Mouse (Mus musculus): Measurements from ENCODE around the gene Cnp.

DNA sequence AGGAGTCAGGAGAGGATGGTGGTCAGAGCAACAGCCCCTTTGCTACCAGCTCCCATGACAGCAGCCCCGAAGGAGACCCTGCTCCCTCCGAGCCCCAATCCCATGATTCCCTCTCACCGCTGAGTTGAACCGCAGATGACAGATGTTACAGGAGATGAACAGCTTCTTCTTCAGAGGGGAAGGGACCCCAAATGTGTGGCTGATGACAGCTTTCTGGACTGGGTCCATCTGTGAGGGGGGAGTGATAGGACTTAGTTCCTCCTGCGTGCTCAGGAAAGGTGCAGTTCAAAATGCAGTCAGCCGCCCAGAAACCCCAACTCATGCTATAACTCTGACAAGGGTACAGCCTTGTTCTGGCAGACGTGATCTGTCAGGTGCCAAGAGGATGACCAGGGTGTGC, 59.8 kb downstream of the Cnp start:
- TF ChIP-seq POLR2A (IDR thresholded peaks at IDR 0.05; ENCODE audit: low read depth, low read length) = no peak
- TF ChIP-seq CTCF (conservative IDR thresholded peaks at IDR 0.05; ENCODE audit: insufficient read depth, insufficient read length, low read depth, low read length) = no peak

Data from kidney, adult 2 months (tissue).